Mouse (Mus musculus) layer of hippocampus, postnatal 14 days (tissue): ENCODE results near the gene Eno2. TPM values are rescaled to one million over a fixed set of nuclear protein-coding genes. Genes with fewer than 3 reads are reported as not detected.

ENCODE experiments used
- DNase-seq, 2 experiments: peaks; one replicate each; pipeline ENCODE4 v3.0.0; 2021 to 2022; ENCODE audit warnings: low spot score in 2 of 2, mixed read lengths in 1 of 2
- total RNA-seq, 2 experiments: library from RNA; stranded (reverse); gene quantifications; 2 replicates each; pipeline ENCODE4 v1.2.3; 2021

The Eno2 gene
- total RNA-seq, 2 experiments from 2014 or later, result 667 to 671 TPM

DNA sequence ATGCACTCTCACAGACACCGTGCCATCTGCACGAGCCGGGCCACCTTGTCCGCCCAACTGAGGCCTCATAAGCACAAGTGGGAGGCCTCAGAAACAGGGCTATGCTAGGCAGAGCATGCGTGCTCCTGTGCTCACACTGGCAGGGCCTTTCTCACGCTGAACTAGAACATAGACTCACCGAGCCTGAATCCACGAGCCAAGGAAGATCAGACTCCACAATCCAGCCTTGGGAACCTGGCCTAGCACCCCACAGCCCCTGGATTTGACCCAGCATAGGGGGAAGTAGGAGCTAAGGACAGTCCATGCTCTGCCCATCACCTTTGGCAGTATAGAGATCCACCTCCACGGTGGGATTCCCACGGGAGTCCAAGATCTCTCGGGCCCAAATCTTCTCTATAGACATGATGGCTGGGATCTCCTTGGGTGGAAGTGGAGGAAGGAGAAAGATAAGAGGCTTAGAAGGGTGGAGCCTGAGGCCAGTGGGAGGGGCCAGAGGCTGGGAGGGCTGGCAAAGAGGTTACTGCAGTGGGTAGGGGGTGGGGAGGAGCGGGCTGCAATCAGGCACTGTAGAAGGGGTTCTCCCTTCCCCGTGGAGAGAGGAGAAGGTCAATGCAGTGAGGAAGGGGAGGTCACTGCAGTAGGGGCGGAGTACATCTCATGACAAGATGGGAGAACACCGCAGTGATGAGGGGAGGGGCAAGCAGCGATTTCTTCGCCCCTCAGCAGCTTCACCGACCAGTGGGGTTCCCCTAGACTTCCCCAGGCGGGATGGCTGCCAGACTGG is 1.4 kb downstream of the Eno2 start:
- DNase-seq, result peak; percentile 44 to 45

DNA sequence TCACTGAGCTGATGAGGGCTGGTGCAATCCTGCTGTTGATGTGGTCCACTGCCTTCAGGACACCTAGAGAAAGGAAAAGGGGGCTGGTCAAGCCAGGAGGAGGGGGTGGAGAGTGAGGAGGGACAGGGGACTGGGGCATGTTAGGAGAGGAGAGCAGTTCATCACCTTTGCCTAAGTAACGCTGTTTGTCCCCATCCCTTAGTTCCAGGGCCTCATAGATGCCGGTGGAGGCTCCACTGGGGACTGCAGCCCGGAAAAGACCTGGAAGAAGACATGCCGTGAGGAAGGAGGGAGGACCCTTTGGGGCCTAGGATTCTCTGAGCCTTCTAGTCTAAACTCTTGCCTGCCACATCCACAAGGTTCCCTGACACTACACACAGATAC is 1.9 kb downstream of the Eno2 start:
- no peak for DNase-seq

DNA sequence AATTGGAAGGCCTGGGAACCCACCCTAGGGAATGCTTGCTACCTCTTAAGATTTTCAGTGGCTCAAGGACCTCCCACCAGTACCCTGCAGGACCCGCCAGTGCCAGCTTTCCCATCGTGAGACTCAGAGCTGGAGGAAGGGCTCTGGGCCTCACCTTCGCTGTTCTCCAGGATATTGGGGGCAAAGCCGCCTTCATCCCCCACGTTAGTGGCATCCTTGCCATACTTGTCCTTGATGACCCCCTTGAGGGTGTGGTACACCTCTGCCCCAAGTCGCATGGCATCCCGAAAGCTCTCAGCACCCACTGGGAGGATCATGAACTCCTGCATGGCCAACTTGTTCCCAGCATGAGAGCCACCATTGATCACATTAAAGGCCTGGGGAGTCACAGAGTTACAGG is 3.5 kb downstream of the Eno2 start:
- peak in 1 of 2 experiments; percentile 0 for DNase-seq

DNA sequence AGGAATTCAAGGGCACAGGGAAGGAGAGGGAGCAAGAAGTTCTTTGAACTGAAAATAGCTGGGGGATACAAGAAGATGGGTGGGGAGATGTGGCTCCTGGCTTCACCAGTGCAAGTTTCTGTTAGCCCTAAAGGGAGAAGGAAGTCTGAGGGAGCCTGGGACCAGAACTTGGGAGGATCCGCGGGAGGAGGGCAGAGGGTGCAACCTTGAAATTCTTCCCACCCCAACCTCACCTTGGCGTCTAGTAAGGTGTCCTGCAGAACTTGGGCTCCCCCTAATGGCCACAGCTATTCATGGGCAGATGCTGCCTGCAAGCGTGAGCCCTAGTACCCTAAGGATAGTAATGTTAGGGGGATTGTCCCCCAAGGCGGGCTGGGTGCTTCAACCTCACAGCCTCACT is 10.2 kb downstream of the Eno2 start:
- peak in 1 of 2 experiments; percentile 82 for DNase-seq

DNA sequence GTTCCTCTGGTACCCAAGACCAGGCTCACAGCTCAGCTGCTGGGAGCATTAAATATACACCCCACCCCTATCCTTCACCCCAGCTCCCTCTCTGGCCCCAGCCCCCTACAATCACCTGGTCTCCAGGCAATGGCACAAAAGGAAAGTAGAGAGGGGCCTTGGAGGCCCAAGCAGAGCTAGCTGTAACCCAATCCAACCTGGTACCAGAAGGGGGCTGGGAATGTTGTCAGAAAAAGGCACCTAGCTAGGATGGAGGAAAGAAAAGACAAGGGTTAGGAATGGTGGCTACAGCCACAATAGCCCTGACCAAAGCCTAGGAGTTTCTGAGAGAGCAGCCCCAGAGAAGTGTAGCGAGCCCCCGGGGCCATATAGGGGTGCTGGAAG is 10.6 kb downstream of the Eno2 start:
- DNase-seq, result no peak

DNA sequence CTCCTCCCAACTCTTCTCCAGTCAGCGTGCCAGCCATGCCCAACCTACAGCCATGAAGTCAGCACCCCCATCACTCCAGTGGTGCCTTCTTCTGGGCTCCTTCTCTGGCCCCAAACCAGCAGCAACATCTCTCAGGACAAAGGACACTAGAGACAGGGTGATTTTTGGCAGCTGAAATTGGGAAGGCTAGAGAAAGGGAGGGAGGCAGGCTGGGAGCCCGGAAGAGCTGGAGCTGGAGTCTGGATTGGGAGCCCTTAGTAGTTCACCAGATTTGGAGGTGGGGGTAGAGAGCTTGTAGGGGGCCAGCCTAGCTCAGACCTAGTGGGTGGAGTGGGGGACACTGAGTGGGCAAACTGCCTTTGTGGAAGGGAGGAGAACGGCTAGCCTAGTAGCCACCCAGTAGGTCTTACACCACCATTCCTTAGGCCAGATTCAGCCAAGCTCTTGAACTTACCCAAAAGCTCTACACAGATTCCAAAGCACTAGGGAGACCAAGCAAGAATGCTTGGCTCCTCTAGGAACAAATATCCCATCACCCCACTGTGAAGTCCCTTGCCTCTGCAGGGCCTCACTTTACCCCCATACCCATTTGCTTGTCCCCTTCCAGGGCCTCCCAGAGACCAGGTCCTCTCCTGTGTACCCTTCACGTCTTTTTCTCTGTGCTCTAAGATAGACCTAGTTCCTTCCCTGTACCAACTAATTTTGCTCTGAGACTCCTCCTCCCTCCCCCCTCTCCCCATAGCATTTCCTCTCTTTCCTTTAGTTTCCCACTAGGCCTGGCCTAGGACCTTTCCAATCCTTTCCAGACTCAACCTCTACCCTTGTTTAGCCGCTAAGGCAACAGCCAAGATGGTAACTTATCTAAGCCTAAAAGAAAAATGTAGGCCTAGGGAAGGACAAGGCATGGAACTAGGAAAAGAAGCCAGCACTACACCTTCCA is 11.3 kb downstream of the Eno2 start:
- peak in 1 of 2 experiments; percentile 77 for DNase-seq

DNA sequence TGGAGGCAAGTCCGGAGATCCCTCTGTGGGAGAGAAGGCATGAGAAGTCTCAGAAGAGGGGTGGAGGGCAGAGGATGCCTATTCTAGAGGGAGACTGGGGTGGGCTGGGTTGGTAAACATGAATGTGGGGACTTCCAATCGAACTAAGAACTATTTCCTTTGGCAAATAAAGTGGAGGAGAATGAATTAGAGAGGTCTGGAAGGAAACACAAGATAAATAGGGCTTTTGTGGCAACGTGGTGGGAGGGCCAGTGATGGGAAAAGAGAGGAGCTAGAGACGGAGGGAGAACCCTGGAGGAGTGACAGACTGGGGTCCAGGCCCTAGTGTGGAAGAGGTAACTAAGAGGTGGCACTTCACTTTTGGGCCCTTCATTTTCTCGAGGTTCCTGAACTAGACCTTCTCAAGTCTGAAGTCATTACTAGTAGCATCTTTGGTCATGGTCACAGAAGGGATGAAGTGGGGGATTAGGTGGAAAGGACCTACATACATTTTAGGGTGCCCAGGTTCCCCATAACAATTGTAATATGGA is 12.1 kb downstream of the Eno2 start:
- no peak for DNase-seq

DNA sequence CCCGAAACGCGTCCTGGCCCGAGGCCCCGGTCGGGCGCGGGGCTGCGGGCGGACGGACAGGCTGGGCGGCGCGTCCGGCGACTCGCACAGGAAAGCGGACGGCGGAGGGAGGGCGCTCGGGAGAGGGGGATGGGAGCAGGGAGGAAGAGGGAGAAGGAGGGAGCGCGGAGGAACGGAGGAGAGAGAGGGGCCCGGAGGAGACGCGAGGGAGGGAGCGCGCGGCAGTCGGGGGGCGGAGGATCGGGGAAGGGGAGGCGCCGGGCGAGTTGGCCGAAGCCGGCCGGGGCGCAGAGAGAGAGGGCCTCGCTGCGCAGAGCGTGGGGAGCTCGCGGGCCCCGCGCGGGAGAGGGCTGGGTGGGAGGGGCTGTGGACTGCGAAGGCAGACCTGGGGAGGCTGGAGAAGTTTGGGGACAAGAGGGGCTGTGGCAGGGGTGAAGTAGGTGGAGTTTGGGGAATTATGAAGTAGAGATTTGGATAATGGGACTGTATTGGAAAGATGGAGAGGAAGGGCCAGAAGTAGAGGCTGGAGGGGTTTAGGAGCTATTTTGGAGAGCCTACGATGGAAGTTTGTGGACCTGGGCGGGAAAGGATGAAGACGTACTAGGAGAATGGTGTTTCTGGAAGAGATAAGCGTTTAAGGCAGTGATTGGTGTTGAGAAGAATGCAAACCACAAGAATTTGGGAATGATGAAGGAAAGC is 12.7 kb downstream of the Eno2 start:
- peak in 1 of 2 experiments; percentile 86 for DNase-seq

DNA sequence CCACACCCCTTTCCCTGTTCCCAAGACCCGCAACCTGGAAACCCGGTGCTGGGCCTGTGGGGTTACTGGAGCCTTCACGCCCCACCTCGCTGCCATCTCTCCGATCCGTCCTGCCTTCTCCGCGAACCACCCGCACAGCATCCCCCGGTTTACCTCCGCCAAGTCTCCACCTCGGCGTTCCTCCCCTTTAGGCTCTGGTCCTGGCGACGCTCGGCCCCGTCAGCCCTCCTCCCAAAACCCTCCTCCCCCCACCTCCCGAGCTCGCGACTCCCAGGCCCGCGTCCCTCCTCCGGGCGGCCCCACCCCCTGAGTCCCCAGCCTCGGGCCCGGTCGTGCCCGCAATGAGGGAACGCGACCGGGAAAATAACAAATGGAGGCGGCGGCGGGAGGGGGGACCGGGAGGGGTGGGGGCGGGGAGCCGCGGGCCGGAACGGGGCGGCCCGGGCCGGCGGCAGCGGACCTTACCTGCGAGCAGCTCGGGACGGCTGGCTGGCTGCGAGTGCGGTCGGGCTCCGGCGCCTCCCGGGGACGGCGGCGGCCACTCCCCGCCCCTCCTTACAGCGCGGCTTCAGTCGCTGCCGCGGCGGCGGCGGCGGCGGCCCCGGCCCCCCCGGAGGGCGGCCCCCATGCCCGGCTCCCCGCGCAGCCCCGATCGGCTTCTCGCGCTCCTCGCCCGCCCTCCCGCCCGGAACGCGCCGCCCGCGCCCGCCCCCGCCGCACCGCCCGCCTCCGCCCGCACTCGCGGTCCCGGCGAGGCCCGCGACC is 13.5 kb downstream of the Eno2 start, which contains the start of the genes Gm45234 and Atn1:
Gene Gm45234, minus strand, starts transcription at position 191 of the 765 bp plus-strand sequence.
Gene Atn1, minus strand, starts transcription at position 694 of the 765 bp plus-strand sequence.
- peak in 1 of 2 experiments; percentile 57 for DNase-seq

DNA sequence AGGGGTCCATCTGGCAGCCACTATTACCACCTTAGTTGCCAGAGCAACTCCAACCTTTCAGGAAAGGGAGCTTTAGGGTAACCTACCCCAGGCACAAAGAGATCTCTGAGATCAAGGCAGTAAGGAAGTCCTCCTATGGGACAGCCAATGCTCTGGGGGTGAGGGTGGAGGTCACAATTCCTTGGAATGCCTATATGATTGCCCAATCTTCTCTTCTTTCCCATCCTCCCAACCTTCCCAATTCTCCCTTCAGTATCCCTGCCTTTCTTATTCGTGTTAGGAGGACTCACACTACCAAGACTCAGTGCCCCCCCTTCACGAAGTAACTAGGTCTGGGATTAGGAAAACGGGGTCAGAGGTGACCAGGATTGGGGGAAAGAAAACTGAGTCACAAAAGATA is 14.2 kb downstream of the Eno2 start:
- DNase-seq, result no peak

DNA sequence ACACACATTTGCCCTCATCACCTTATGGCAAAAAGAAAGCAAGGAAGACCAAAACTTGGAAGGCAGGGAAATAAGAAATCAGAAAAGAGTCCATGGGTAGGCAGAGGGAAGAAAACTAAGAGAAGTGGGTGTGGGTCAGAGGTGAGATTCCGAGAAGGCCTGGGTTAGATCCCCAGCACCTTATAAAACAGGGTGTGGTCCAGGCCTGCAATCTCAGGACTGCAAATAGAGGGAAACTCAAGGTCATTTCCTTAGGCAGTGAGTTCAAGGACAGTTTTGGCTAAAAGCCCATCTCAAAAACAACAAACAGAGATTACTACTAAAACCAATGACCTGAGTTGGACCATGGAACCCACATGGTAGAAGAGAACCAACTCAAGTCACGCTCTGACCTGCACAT is 15.6 kb downstream of the Eno2 start:
- no peak for DNase-seq

DNA sequence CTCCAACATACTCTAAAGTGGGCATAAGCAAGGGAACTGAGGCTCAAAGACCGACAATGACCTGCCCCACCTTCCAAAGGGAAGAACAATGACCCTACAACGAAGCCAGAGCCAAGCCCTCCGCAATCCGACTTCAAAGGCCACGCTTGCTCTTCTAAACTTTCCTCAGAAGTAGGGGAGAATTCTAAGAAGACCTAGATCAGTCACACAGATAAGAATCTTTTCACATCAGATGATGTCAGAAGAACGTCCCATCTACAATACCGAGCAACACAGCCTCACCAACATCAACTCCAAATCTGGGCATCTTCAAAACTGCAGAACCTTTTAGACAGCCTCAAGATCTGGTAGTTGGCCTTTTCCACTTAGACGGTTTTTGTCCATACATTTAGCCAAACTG is 19.1 kb downstream of the Eno2 start:
- DNase-seq, result no peak

DNA sequence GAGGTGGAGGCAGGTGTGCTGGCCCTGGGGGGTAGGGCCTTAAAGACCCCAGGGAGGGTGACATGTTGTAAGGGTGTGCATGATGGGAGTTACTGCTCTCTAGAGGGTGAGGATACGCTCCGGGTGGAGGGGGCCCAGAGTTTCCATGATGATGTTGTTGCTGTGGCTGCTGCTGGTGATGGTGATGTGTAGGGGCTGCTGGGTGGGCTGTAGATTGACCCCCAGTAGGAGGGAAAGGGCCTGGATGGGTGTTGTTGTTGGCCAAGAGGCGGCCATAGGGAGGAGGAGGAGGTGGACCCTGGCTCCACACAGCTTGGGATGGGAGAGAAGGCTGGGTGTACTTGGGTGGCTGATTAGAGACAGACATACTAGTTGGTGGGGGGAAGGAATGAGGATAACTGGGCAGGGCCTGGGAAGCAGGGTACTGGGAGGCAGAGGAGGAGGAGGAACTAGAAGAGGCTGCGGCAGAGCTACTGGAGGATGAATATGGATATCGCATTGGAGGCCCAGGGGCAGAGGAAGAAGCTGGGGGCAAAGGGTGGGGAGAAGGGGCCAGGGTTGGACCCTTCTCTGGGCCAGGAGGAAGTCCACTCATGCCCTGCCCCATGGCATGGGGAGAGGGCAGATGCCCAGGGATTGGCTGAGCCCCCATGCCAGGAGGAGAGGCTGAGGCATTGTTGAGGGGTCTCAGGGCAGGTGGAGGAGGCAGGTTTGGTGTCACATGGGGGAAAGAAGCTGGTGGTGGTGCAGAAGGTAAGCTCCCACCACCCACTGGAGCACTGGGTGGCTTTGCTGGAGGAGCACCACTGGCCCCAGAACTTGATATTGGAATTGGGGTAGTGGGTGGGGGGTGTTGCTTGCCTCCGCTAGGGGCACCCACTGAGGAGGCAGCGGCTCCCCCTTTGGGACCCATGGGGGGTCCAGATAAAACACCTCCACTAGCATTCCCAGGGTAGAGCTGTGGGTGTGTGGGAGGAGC is 22.5 kb downstream of the Eno2 start:
- DNase-seq, result no peak

DNA sequence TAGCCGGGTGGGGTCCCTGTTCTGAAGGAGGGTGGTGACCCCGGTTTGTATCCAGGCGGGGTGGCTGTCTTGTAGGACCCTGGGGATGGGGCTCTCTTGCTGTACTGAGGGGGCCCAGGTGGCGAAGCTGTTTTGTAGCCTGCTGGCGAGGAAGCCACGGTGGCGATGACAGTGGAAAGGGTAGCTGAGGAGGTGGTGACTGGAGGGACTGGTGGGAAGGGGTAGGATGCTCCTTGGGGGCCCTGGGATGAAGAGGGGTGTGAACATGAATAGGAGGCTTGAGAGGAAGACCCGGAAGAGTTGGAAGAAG is 23.2 kb downstream of the Eno2 start:
- no peak for DNase-seq

DNA sequence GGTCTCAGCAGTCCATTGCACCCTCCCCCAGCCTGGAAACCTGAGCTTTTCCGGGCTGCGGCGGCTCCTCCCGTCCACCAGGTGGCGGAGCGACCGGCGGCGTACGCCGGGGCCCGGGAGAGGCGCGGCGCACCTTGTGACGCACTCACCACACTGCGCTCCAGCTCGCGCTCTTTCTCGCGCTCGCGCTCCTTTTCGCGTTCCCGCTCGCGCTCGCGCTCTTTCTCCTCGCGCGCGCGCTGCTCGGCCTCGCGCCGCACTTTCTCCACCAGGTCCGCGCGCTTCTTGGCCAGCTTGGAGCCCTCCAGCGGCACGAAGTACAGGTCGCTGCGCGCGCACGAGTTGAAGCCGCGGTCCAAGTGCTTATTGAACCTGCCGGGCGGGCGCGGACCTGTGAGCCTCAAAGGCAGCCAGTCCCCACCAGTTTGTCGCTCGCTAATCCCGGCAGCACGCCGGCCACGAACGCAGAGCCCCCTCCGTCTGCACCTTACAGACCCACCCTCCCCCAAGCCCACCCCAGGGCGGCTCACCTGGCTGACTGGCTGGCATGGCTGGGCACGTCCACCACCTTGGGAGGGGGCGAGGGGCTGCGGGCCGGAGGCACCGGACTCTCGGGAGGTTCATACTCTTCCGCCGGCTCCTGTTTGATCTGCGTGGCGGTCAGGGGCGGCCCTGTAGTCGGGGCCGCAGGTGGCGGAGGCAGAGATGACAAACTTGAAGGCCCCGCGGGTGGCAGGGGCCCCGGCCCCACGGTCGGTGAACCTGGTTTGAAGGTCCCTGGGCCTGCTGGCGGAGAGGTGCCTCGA is 23.8 kb downstream of the Eno2 start:
- peak; percentile 94 for DNase-seq

DNA sequence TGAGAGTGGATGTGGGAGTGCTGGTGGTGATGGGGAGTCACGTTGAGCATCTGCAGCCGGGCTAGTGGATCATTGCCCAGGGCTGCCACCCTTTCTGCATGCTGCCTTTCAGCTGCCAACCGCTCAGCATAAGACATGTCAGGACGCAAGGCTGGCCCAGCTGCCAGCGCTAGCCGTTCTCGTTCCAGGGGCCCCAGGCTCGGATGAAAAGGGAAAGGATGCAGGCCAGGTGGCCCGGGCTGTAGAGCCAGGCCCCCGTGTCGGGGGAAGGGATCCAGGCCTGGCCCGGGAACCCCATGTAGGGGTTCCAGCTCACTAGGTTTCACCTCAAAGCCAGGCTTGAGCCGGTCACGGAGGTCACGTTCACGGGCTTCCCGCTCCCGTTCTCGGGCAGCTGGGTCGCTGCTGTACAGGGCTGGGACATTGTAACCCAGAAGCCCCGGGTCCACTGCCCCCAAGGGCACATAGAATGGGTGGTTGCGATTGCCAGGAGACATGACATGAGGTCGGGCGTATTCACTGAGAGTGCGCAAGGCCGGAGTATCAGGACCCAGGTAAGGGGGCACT is 24.6 kb downstream of the Eno2 start:
- peak in 1 of 2 experiments; percentile 40 for DNase-seq

DNA sequence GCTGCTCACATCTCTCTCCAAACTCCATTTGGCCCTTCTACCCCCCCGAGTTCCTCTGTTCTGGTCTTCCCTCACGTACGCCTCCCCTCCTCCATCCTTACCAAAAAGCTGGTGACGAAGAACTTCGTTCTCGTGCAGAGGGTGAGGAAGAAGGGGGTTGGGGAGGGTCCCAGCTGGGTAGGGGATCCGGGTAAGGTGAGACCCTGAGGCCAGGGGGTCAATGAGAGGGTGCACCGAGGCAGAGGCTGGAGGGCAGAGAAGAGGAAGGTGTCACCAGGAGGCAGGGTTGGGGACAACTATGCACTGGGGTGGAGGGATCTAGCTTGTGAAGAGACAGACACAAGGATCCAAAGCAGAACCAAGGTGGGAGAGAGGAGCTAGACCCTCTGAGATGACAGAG is 25.8 kb downstream of the Eno2 start:
- DNase-seq, result no peak

DNA sequence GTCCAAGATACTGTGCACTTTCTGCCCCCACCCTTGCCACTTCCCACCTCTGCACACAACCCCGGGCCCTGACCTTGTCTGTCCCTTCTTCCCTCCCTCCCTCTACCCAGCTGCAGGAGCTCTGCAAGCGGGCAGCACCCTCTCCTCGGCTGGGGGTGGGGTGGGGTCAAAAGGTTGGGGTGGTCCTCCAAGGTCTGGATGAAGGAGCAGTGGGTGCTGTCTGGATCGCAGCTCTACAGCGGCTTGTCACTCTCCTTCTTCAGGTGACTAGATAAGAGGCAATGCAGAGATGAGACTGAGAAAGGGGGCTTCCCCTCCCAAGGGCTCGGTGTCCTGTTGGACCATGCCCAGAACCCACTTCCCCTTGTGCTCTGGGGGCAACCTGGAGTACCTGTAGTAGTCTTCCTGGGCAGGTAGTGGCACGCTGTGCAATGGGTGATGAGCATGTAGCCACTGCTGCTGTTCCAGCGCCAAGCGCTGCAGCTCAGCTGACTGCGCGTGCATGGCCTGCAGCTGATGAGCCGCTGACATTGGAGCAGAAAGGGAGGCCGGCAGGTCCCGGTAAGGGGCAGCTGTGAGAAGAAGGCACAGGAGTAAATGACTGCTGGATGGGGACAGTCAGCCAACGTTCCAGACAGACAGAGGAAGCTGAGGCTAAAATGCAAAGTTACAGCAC is 26.5 kb downstream of the Eno2 start:
- no peak for DNase-seq
